Mouse (Mus musculus) left cerebral cortex, adult 11 months (tissue): ENCODE measurements around the gene Ctnnbl1.
A peak's percentile ranks its signal among the peaks of the same experiment; 100 is the strongest.

Experiments used
- DNase-seq: peaks from one replicate; pipeline ENCODE4 v3.0.0; 2022; ENCODE audit warnings: low spot score

Ctnnbl1 gene

GRCm38 (mm10) chr2:157793851-157794332, 56.7 kb downstream of the Ctnnbl1 start:
- DNase-seq = no peak

- no peak for DNase-seq
Observed at GRCm38 (mm10) chr2:157795627-157796423, 58.6 kb downstream of the Ctnnbl1 start.

GRCm38 (mm10) chr2:157799533-157799932, 62.3 kb downstream of the Ctnnbl1 start:
- no peak for DNase-seq

- DNase-seq = no peak
Observed at GRCm38 (mm10) chr2:157800288-157800687, 63.1 kb downstream of the Ctnnbl1 start.

GRCm38 (mm10) chr2:157800746-157801501, 63.7 kb downstream of the Ctnnbl1 start:
- DNase-seq = no peak

GRCm38 (mm10) chr2:157801505-157802357, 64.5 kb downstream of the Ctnnbl1 start:
- no peak for DNase-seq

GRCm38 (mm10) chr2:157802666-157803065, 65.5 kb downstream of the Ctnnbl1 start:
- no peak for DNase-seq

- DNase-seq = peak; percentile 32
Observed at GRCm38 (mm10) chr2:157804388-157804787, 67.2 kb downstream of the Ctnnbl1 start.

- no peak for DNase-seq
Observed at GRCm38 (mm10) chr2:157805091-157805490, 67.9 kb downstream of the Ctnnbl1 start.

- DNase-seq = no peak
Observed at GRCm38 (mm10) chr2:157807076-157807475, 69.9 kb downstream of the Ctnnbl1 start.

GRCm38 (mm10) chr2:157807621-157808367, 70.6 kb downstream of the Ctnnbl1 start:
- DNase-seq = no peak

- no peak for DNase-seq
Observed at GRCm38 (mm10) chr2:157808368-157808923, 71.2 kb downstream of the Ctnnbl1 start.

GRCm38 (mm10) chr2:157809341-157809740, 72.1 kb downstream of the Ctnnbl1 start:
- DNase-seq = no peak

GRCm38 (mm10) chr2:157810749-157811148, 73.5 kb downstream of the Ctnnbl1 start:
- DNase-seq = no peak

- no peak for DNase-seq
Observed at GRCm38 (mm10) chr2:157813121-157813520, 75.9 kb downstream of the Ctnnbl1 start.

GRCm38 (mm10) chr2:157814116-157814964, 77.1 kb downstream of the Ctnnbl1 start:
- no peak for DNase-seq

- no peak for DNase-seq
Observed at GRCm38 (mm10) chr2:157814965-157815283, 77.7 kb downstream of the Ctnnbl1 start.

GRCm38 (mm10) chr2:157817672-157818071, 80.5 kb downstream of the Ctnnbl1 start:
- DNase-seq = no peak

GRCm38 (mm10) chr2:157818576-157819320, 81.5 kb downstream of the Ctnnbl1 start:
- DNase-seq = no peak

- no peak for DNase-seq
Observed at GRCm38 (mm10) chr2:157819401-157819800, 82.2 kb downstream of the Ctnnbl1 start.
